Mouse (Mus musculus) stomach, postnatal 0 days (tissue): ENCODE results near the gene Srd5a3. TPM values are rescaled to one million over a fixed set of nuclear protein-coding genes. Genes with fewer than 3 reads are reported as not detected.

Source experiments
- ATAC-seq: fragments of 200-750 bp; cut with Nextera tagmentation; 2 replicates; pipeline ENCODE4 v1.8.0; 2017; ENCODE audit not compliant: low FRiP score, low TSS enrichment
- DNase-seq: peaks from one replicate; pipeline ENCODE4 v3.0.0-alpha.2; 2016; ENCODE audit warnings: low spot score
- H3K27ac ChIP-seq: fragments of 300-500 bp; sonication (generic); replicated peaks from 2 replicates; pipeline ENCODE4 v1.5.1; 2014; ENCODE audit warnings: mild to moderate bottlenecking, control low read depth
- H3K27me3 ChIP-seq: fragments of 300-500 bp; sonication (generic); 2 replicates; pipeline ENCODE4 v1.6.1; 2014; ENCODE audit warnings: low read length; ENCODE audit not compliant: control insufficient read depth, insufficient read depth
- H3K36me3 ChIP-seq: fragments of 300-500 bp; sonication (generic); 2 replicates; pipeline ENCODE4 v1.6.1; 2014; ENCODE audit warnings: low read length, mixed read lengths; ENCODE audit not compliant: control insufficient read depth, insufficient read depth
- H3K4me1 ChIP-seq: fragments of 300-500 bp; sonication (generic); replicated peaks from 2 replicates; pipeline ENCODE4 v1.6.1; 2014; ENCODE audit warnings: antibody characterized with exemption; ENCODE audit not compliant: control insufficient read depth, insufficient read depth
- H3K4me2 ChIP-seq: fragments of 300-500 bp; sonication (generic); replicated peaks from 2 replicates; pipeline ENCODE4 v1.6.1; 2014; ENCODE audit warnings: low read depth, mild to moderate bottlenecking, control low read depth, moderate library complexity
- H3K4me3 ChIP-seq: fragments of 300-500 bp; sonication (generic); 2 replicates; pipeline ENCODE4 v1.5.1; 2014; ENCODE audit warnings: low read depth, low read length, control low read depth
- H3K9ac ChIP-seq: fragments of 300-500 bp; sonication (generic); 2 replicates; pipeline ENCODE4 v1.6.1; 2014; ENCODE audit warnings: mild to moderate bottlenecking, low read length, control low read depth, mixed read lengths
- H3K9me3 ChIP-seq: fragments of 300-500 bp; sonication (generic); 2 replicates; pipeline ENCODE4 v1.6.1; 2016; ENCODE audit warnings: low read length; ENCODE audit not compliant: control insufficient read depth
- CTCF ChIP-seq: IDR thresholded peaks from 2 replicates; pipeline ENCODE4 v1.5.1; 2016; ENCODE audit warnings: antibody characterized with exemption, low read depth, mild to moderate bottlenecking, moderate library complexity
- EP300 ChIP-seq: optimal IDR thresholded peaks from 2 replicates; pipeline ENCODE3; 2016; ENCODE audit warnings: antibody characterized with exemption
- WGBS: fragments of 180-500 bp; shearing (Covaris S2); extraction: QIAGEN DNeasy Blood & Tissue Kit; methylation state at CpG from one replicate; pipeline ENCODE4 v1.1.7; 2014; 5-methylcytosine and 5-hydroxymethylcytosine counted together
- polyA plus RNA-seq: library from polyadenylated mRNA; unstranded; fragments of >200 nt; fragmentation: Nextera tagmentation; extraction: Ambion mirVana; gene quantifications from 2 replicates; pipeline ENCODE4 v1.2.1, GENCODE M21; 2015

Gene Srd5a3
- polyA plus RNA-seq, 1 experiment from 2014 or later = 28.4 TPM

GRCm38 (mm10) chr5:76184286-76185080, 44.4 kb downstream of the Srd5a3 start:
- H3K9me3 ChIP-seq = no peaks in the 10 kb centered on the region
- H3K4me1 ChIP-seq = peaks cover 3% of the 10 kb centered on the region; the same call in 1 of the 2 replicates
- DNase-seq = peak; percentile 78
- no peaks in the 10 kb centered on the region for H3K27me3 ChIP-seq
- H3K4me2 ChIP-seq = peak overlapping the region; percentile 45
- peak overlapping the region; percentile 98 for H3K27ac ChIP-seq
- 4% methylated on average over 30 of the region's 38 CpGs for WGBS
- TF ChIP-seq EP300 = no peak
- TF ChIP-seq CTCF = no peak
- peak; percentile 84 for ATAC-seq
- peak overlapping the region; percentile 90 for H3K9ac ChIP-seq
- no peaks in the 10 kb centered on the region for H3K36me3 ChIP-seq
- H3K4me3 ChIP-seq = peak overlapping the region; percentile 91

- H3K27me3 ChIP-seq = no peaks in the 10 kb centered on the region
- ATAC-seq = no peak
- peaks cover 3% of the 10 kb centered on the region; the same call in 1 of the 2 replicates for H3K4me1 ChIP-seq
- H3K4me3 ChIP-seq = no peak overlapping the region
- TF ChIP-seq CTCF (no peak), EP300 (no peak)
- no peak for DNase-seq
- H3K9ac ChIP-seq = no peak overlapping the region
- no peak overlapping the region for H3K4me2 ChIP-seq
- H3K27ac ChIP-seq = no peak overlapping the region
- 77% methylated on average over 5 of the region's 5 CpGs for WGBS
- no peaks in the 10 kb centered on the region for H3K36me3 ChIP-seq
- no peaks in the 10 kb centered on the region for H3K9me3 ChIP-seq
Observed at GRCm38 (mm10) chr5:76187885-76188284, 47.8 kb downstream of the Srd5a3 start.

- Histone ChIP-seq H3K27me3 (no peaks in the 10 kb centered on the region), H3K4me2 (no peak overlapping the region), H3K9me3 (no peaks in the 10 kb centered on the region), H3K27ac (no peak overlapping the region), H3K4me3 (no peak overlapping the region), H3K36me3 (no peaks in the 10 kb centered on the region), H3K4me1 (no peaks in the 10 kb centered on the region), H3K9ac (no peak overlapping the region)
- DNase-seq = no peak
- TF ChIP-seq CTCF (no peak), EP300 (no peak)
- WGBS = 71% methylated on average over 4 of the region's 4 CpGs
- no peak for ATAC-seq
Observed at GRCm38 (mm10) chr5:76190609-76191008, 50.5 kb downstream of the Srd5a3 start.

GRCm38 (mm10) chr5:76193075-76193474, 53.0 kb downstream of the Srd5a3 start:
- Histone ChIP-seq H3K36me3 (no peaks in the 10 kb centered on the region), H3K27ac (no peak overlapping the region), H3K4me2 (no peak overlapping the region), H3K4me1 (no peaks in the 10 kb centered on the region), H3K27me3 (no peaks in the 10 kb centered on the region), H3K4me3 (no peak overlapping the region), H3K9me3 (no peaks in the 10 kb centered on the region), H3K9ac (no peak overlapping the region)
- DNase-seq (no peak), ATAC-seq (no peak)
- TF ChIP-seq CTCF = no peak
- no peak for TF ChIP-seq EP300

GRCm38 (mm10) chr5:76194377-76194945, 54.4 kb downstream of the Srd5a3 start:
- WGBS = 62% methylated on average over 6 of the region's 6 CpGs

GRCm38 (mm10) chr5:76199346-76199745, 59.3 kb downstream of the Srd5a3 start:
- H3K9me3 ChIP-seq = no peaks in the 10 kb centered on the region
- H3K4me1 ChIP-seq = no peaks in the 10 kb centered on the region
- no peak overlapping the region for H3K4me3 ChIP-seq
- DNase-seq (no peak), ATAC-seq (no peak)
- no peak overlapping the region for H3K9ac ChIP-seq
- no peak for TF ChIP-seq EP300
- TF ChIP-seq CTCF = no peak
- H3K4me2 ChIP-seq = no peak overlapping the region
- peaks cover 9% of the 10 kb centered on the region; the same call in 1 of the 2 replicates for H3K36me3 ChIP-seq
- no peak overlapping the region for H3K27ac ChIP-seq
- 91% methylated on average over 13 of the region's 13 CpGs for WGBS
- H3K27me3 ChIP-seq = no peaks in the 10 kb centered on the region

More at GRCm38 (mm10) chr5:76194377-76194945, 54.4 kb downstream of the Srd5a3 start:
- H3K9ac ChIP-seq = no peak overlapping the region
- H3K36me3 ChIP-seq = no peaks in the 10 kb centered on the region
- H3K9me3 ChIP-seq = no peaks in the 10 kb centered on the region
- H3K4me2 ChIP-seq = no peak overlapping the region
- H3K27ac ChIP-seq = no peak overlapping the region
- ATAC-seq = no peak
- H3K4me3 ChIP-seq = no peak overlapping the region
- DNase-seq = no peak
- TF ChIP-seq EP300 (no peak), CTCF (no peak)
- no peaks in the 10 kb centered on the region for H3K4me1 ChIP-seq
- H3K27me3 ChIP-seq = no peaks in the 10 kb centered on the region
